Mouse (Mus musculus): ENCODE results near the gene Bfsp2. TPM values are rescaled to one million over a fixed set of nuclear protein-coding genes. Genes with fewer than 3 reads are reported as not detected.

The Bfsp2 gene
- polyA plus RNA-seq, 1 experiment from 2014 or later: 1.2 TPM

DNA sequence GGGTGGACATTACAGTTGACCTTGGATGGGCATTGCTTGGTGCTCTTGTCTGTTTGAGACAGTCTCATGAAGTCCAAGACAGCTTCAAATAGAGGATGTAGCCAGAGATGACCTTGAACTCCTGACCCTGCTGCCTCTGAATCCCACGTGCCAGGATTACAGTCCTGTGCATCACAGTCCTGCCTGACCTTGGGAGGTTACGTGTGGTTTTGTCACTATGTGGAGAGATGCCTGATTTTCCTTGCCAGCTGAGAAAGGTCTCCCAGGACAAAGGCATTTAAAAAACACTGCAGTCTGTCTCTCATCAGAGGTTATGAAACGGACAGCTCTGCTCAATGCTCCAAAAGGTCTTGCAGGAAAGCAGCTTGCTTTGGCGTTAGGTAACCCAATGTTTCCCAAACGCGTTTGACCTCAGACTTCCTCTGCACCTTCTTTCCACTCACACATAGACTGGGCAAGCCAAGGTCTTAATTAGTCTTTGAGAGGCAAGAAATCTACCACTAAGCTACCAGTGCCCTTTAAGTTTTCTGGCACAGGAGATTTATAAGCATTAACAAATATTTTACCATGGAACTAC, 88.3 kb downstream of the Bfsp2 start:
- H3K9me3 ChIP-seq: no peaks in the 10 kb centered on the region
- H3K9ac ChIP-seq: no peak overlapping the region
- peaks cover 8% of the 10 kb centered on the region for H3K4me1 ChIP-seq (replicated peaks)
- no peak overlapping the region for H3K4me3 ChIP-seq
- no peak overlapping the region for H3K27ac ChIP-seq (replicated peaks)
- no peak for ATAC-seq (ENCODE audit: low read depth)
- H3K4me2 ChIP-seq: no peak overlapping the region
- H3K27me3 ChIP-seq: no peaks in the 10 kb centered on the region
- WGBS: 78% methylated on average over 6 of the region's 6 CpGs
- no peaks in the 10 kb centered on the region for H3K36me3 ChIP-seq

DNA sequence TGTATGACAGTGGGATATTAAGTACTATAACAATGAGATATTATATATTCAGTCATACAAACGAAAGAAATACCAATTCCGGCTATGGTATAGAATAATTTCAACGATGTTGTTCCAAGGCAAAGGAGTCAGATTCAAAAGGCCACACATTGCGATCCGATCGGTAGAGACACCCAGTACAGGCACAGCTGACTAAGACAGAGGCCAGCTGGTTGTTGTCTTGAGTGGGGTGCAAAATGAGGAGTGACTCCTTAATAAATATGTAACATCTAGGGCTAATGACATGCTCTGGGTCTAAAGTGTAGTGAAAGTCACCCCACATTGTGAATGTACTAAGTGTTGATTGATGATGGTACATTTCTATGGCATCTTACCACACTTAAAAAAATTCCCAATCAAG, 91.0 kb downstream of the Bfsp2 start:
- WGBS: 93% methylated on average over 6 of the region's 6 CpGs
- Histone ChIP-seq H3K4me1 (replicated peaks) (peaks cover 13% of the 10 kb centered on the region), H3K9ac (no peak overlapping the region)

DNA sequence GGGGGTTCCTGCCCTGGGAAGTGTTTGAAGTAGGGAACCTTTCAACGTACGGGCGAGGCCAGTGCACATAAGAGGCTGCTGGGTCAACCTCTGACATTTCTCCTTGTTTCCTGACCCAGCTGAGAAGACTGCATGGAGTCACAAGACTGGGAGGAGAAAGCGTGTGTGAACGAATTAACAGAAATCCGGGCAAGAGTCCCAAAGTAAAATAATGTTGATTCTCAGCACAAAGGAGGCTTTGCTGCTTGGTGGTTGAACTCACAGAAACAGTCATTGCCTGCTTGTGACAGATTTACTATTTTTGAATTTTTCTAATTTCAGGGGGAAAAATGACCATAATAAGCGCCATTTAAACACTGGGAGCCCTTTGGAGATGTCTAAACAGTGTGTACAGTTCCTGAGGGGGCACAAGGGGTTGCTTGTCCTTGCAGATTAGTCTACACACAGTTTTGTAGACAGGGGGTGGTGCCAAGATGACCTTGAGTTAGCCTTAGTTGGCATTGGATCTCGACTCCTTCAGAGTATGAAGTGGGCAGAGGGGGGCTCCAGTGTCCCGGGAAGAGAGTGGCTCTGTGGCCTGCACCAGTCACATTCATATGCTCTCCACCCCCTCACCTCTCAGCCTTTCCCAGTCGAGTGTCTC, 93.1 kb downstream of the Bfsp2 start:
- 0 out of 2 replicates have a peak, but pooled peaks have one; percentile 15 for ATAC-seq (ENCODE audit: low read depth)
- H3K4me1 ChIP-seq (replicated peaks): peaks cover 13% of the 10 kb centered on the region
- 59% methylated on average over 10 of the region's 10 CpGs for WGBS
- H3K27me3 ChIP-seq: no peaks in the 10 kb centered on the region
- H3K9me3 ChIP-seq: no peaks in the 10 kb centered on the region
- no peaks in the 10 kb centered on the region for H3K36me3 ChIP-seq
- no peak overlapping the region for H3K9ac ChIP-seq
- no peak overlapping the region for H3K27ac ChIP-seq (replicated peaks)
- no peak overlapping the region for H3K4me2 ChIP-seq
- H3K4me3 ChIP-seq: no peak overlapping the region

More for the DNA sequence above, 91.0 kb downstream of the Bfsp2 start:
- H3K4me3 ChIP-seq: no peak overlapping the region
- H3K27ac ChIP-seq (replicated peaks): no peak overlapping the region
- H3K36me3 ChIP-seq: no peaks in the 10 kb centered on the region
- H3K4me2 ChIP-seq: no peak overlapping the region
- H3K27me3 ChIP-seq: no peaks in the 10 kb centered on the region
- no peak for ATAC-seq (ENCODE audit: low read depth)
- no peaks in the 10 kb centered on the region for H3K9me3 ChIP-seq

DNA sequence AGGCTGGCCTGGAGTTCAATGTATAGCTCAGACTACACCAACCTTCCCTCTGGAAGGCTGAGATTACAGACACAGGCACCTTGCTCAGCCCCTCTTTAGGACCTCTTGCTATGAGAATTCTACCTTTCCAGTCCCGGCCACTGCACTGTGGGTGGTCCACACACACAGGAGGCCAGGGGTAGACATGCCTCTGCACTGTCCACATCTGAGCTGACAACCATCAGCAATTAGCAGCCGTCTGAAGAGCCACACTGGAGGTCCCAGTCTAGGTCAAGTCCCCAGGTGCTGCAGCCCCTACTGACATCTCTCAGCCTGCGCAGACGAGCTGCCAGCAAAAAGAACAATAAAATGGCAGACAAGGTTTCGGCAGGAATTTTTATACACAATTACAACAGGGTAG, 93.6 kb downstream of the Bfsp2 start:
- Histone ChIP-seq H3K36me3 (no peaks in the 10 kb centered on the region), H3K4me3 (no peak overlapping the region), H3K9ac (no peak overlapping the region), H3K27me3 (no peaks in the 10 kb centered on the region), H3K9me3 (no peaks in the 10 kb centered on the region), H3K4me2 (no peak overlapping the region), H3K27ac (replicated peaks) (no peak overlapping the region), H3K4me1 (replicated peaks) (peaks cover 13% of the 10 kb centered on the region)
- WGBS: 37% methylated on average over 5 of the region's 5 CpGs
- no peak for ATAC-seq (ENCODE audit: low read depth)

DNA sequence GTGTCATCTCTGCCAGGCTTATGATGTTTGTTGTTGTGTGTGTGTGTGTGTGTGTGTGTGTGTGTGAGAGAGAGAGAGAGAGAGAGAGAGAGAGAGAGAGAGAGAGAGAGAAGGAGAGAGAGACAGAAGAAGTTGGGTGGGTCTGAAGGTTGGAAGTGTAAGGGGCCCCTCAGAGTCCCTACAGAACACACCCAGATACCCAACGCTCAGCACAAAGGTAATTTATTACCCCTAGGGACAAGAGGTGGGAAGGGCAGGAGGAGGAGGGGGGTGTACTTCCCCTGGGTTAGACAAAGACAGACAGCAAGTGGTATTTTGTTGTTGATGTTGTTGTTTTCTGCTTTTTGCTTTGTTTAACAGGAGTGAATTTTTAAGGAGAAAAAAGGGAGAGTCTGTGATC, 94.6 kb downstream of the Bfsp2 start:
- H3K9me3 ChIP-seq: no peaks in the 10 kb centered on the region
- 10% methylated on average over 1 of the region's 1 CpGs for WGBS
- H3K27ac ChIP-seq (replicated peaks): no peak overlapping the region
- no peak overlapping the region for H3K9ac ChIP-seq
- peaks cover 13% of the 10 kb centered on the region for H3K4me1 ChIP-seq (replicated peaks)
- no peaks in the 10 kb centered on the region for H3K36me3 ChIP-seq
- no peak overlapping the region for H3K4me2 ChIP-seq
- no peak overlapping the region for H3K4me3 ChIP-seq
- ATAC-seq (ENCODE audit: low read depth): no peak
- no peaks in the 10 kb centered on the region for H3K27me3 ChIP-seq

DNA sequence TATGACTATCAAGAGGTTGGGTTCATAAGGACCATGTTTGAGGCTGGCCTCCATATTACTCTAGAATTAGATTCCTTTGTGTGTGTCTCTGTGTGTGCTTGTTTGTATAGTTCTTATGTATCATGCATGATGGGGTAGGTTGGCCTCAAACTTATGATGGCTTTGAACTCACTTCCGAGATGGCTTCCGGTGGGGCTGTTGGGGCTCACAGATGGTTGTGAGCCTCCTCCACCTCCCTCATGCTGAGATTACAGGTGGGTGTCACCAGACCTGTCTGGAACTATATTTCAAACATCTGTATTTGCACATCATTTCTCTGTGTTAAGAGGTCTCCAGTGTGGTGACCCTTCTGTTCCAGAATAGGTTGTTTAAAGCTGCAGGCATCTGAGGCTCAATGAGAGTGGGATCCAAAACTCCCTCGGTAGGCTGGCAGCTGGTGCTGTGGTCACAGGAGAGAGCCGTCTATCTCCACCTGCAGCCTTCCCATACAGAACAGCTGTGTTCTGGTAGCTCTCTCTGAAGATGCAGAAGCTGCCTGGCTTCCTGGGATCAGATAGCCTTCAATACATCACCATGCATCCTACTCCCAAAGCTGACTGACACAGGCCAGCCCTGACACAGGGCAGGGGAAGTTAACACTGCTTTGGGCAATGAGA, 96.0 kb downstream of the Bfsp2 start:
- no peak overlapping the region for H3K9ac ChIP-seq
- H3K9me3 ChIP-seq: no peaks in the 10 kb centered on the region
- no peaks in the 10 kb centered on the region for H3K27me3 ChIP-seq
- no peak overlapping the region for H3K4me2 ChIP-seq
- H3K27ac ChIP-seq (replicated peaks): no peak overlapping the region
- 82% methylated on average over 4 of the region's 4 CpGs for WGBS
- no peak overlapping the region for H3K4me3 ChIP-seq
- peaks cover 13% of the 10 kb centered on the region for H3K4me1 ChIP-seq (replicated peaks)
- no peaks in the 10 kb centered on the region for H3K36me3 ChIP-seq
- no peak for ATAC-seq (ENCODE audit: low read depth)

DNA sequence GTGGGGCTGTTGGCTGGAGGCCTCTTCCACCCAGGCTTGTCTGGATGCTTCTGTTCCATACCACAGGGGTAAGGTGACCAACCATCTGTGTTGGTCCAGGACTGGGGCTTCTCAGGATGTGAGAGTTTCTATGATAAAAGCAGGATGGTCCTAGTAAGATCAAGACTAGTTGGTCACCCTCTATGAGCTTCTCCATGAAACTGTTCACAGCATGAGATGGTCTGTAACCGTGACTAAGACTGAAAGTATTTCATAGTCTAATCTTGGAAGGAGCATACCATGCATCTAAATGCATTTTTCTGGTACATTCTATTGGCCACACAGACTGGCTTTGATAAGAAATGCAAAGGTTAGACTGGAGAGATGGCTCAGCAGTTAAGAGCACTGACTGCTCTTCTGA, 96.6 kb downstream of the Bfsp2 start:
- H3K4me1 ChIP-seq (replicated peaks): peaks cover 17% of the 10 kb centered on the region
- WGBS: 95% methylated on average over 1 of the region's 1 CpGs
- H3K36me3 ChIP-seq: no peaks in the 10 kb centered on the region
- H3K27ac ChIP-seq (replicated peaks): no peak overlapping the region
- no peaks in the 10 kb centered on the region for H3K27me3 ChIP-seq
- H3K9ac ChIP-seq: no peak overlapping the region
- H3K4me2 ChIP-seq: no peak overlapping the region
- ATAC-seq (ENCODE audit: low read depth): no peak
- no peak overlapping the region for H3K4me3 ChIP-seq
- H3K9me3 ChIP-seq: no peaks in the 10 kb centered on the region

DNA sequence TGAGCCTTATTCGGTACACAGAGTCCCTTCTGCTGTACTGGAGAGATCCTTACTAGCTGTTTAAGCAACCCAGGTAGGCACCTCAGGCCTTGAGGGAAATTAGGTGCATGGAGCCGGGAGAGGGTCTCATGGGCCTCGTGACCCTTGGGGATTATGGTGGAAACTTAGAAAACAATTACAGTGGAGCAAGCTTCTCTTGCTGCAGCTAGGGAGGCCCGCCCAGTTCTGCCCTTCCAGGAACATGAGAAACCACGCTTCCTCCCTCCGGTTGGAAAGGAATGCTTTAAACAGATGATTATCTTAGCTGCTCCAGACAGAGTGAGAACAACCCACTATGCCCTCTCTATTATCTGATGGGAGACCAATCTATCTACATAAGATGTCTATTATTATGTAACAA, 97.2 kb downstream of the Bfsp2 start:
- no peaks in the 10 kb centered on the region for H3K27me3 ChIP-seq
- no peak for ATAC-seq (ENCODE audit: low read depth)
- H3K36me3 ChIP-seq: no peaks in the 10 kb centered on the region
- no peaks in the 10 kb centered on the region for H3K9me3 ChIP-seq
- H3K4me2 ChIP-seq: no peak overlapping the region
- H3K4me3 ChIP-seq: no peak overlapping the region
- no peak overlapping the region for H3K27ac ChIP-seq (replicated peaks)
- 77% methylated on average over 6 of the region's 6 CpGs for WGBS
- no peak overlapping the region for H3K9ac ChIP-seq
- H3K4me1 ChIP-seq (replicated peaks): peaks cover 17% of the 10 kb centered on the region

DNA sequence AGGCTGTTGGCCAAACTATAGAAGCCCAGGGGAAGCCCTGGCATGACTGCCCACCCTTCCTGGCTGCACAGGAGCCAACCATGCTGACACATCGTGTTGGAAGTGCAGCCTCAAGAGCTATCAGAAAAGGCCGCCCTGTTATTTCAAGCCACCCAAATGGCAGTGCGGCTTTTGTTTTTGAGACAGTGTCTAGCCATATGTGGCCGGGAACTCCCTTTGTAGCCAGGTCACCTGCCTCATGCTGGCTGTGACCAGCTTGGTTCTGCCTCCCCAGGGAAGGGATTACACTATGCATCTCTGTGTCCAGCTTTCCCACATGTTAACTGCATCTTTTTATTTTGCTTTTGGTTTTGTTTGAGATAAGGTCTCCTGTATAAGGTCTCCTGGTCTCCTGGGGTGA, 99.7 kb downstream of the Bfsp2 start:
- Histone ChIP-seq H3K9me3 (no peaks in the 10 kb centered on the region), H3K4me2 (no peak overlapping the region), H3K27me3 (no peaks in the 10 kb centered on the region), H3K9ac (no peak overlapping the region), H3K27ac (replicated peaks) (no peak overlapping the region), H3K4me3 (no peak overlapping the region), H3K36me3 (no peaks in the 10 kb centered on the region), H3K4me1 (replicated peaks) (0 out of 2 replicates have a peak, but pooled peaks cover 5% of the 10 kb centered on the region)
- no peak for ATAC-seq (ENCODE audit: low read depth)
- WGBS: 83% methylated on average over 4 of the region's 4 CpGs

DNA sequence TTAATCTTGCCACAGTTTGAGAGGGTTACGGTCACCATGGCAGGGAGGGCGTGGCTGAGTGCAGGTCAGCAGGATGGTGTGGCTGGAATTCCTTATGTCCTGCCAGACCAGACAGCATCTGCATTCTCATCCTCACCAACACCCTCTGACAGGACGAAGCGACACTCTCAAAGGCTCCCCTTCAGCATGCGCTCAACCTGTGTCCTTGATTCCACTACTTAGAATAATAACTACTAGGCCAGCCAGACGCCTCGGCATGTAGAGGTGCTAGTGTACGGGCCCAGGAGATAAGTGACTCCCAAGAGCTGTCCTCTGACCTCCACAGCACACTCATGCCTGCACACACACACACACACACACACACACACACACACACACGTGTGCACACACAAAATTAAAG, 101.0 kb downstream of the Bfsp2 start:
- 73% methylated on average over 9 of the region's 9 CpGs for WGBS
- ATAC-seq (ENCODE audit: low read depth): no peak
- H3K4me2 ChIP-seq: no peak overlapping the region

DNA sequence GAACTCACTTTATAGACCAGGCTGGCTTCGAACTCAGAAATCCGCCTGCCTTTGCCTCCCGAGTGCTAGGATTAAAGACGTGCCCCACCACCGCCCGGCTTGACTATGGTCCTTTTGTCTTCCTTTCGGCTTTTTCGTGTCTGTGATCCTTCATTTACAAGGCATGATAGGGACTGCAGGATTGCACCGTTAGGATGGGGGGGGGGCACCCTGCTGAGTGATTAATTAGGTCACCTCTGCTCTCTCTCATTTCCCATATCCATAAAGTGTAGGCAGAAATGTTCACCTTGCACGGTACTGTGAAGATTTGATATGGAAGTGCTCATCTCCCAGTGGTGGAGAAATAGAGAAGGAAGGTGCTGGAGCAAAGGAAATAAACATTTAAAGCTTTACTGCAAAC, 101.5 kb downstream of the Bfsp2 start:
- no peak overlapping the region for H3K4me2 ChIP-seq

More for the DNA sequence above, 101.0 kb downstream of the Bfsp2 start:
- H3K36me3 ChIP-seq: no peaks in the 10 kb centered on the region
- H3K4me3 ChIP-seq: no peak overlapping the region
- H3K9me3 ChIP-seq: no peaks in the 10 kb centered on the region
- H3K9ac ChIP-seq: no peak overlapping the region
- H3K27me3 ChIP-seq: no peaks in the 10 kb centered on the region
- H3K27ac ChIP-seq (replicated peaks): no peak overlapping the region
- 0 out of 2 replicates have a peak, but pooled peaks cover 5% of the 10 kb centered on the region for H3K4me1 ChIP-seq (replicated peaks)

DNA sequence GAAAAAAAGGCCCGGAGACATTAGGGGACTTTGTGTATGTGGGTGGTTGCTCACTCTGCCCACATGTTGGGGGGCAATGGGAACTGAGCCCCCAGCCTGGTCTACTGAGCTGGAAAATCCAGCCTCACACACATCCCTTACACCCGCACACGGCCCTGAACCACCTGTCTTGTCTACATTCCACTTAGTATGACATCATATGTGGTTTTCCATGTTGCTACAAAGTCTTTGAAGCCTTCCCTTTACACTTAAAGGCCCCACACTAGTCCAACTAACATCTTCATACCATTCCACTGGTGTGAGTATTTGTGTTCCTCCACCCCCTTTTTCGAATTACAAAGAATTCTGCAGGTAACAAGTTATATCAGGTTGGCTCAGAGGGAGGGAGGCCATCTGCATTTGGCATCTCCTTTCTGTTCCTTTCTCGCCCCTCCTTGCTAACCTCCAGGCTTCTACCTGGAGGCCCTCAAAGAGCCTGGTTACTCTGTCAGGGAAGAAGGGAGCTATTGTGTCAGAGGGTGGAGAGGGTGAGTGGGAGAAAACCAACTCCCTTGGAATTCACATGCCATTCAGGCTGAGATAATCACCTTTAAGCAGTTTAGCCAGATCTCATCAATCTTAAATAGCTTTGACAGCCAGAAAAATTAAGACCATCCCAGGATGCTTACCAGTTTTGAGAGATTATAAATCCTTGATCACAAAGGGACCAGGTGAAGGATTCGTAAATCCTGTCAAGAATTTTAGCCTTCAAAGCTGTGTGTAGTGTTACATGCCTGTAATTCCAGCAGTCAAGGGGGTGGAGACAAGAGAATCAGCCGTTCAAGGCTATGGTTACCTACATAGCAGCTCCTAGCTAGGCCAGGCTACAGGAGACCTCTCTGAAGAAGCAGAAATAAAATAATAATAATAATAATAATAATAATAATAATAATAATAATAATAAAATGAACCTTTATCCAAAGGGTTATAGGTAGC, 103.6 kb downstream of the Bfsp2 start:
- Histone ChIP-seq H3K27ac (replicated peaks) (no peak overlapping the region), H3K9me3 (no peaks in the 10 kb centered on the region), H3K4me3 (no peak overlapping the region), H3K4me2 (no peak overlapping the region), H3K4me1 (replicated peaks) (0 out of 2 replicates have a peak, but pooled peaks cover 5% of the 10 kb centered on the region), H3K9ac (no peak overlapping the region), H3K27me3 (no peaks in the 10 kb centered on the region), H3K36me3 (no peaks in the 10 kb centered on the region)
- 83% methylated on average over 7 of the region's 7 CpGs for WGBS
- no peak for ATAC-seq (ENCODE audit: low read depth)

More for the DNA sequence above, 101.5 kb downstream of the Bfsp2 start:
- Histone ChIP-seq H3K9me3 (no peaks in the 10 kb centered on the region), H3K4me3 (no peak overlapping the region), H3K4me1 (replicated peaks) (0 out of 2 replicates have a peak, but pooled peaks cover 5% of the 10 kb centered on the region), H3K9ac (no peak overlapping the region), H3K27ac (replicated peaks) (no peak overlapping the region), H3K36me3 (no peaks in the 10 kb centered on the region), H3K27me3 (no peaks in the 10 kb centered on the region)
- WGBS: 37% methylated on average over 10 of the region's 10 CpGs
- no peak for ATAC-seq (ENCODE audit: low read depth)

Measured in neural tube, embryonic 13.5 days (tissue).